Mouse (Mus musculus) liver, adult 2 months (tissue): Measurements from ENCODE around the gene Ciz1.

ENCODE experiments used
- CTCF ChIP-seq: fragments of 200-500 bp; IDR thresholded peaks from 2 replicates; pipeline ENCODE4 v1.5.1; 2011; ENCODE audit warnings: low read depth, low read length, control low read depth
- POLR2A ChIP-seq: fragments of 200-500 bp; IDR thresholded peaks from 2 replicates; pipeline ENCODE4 v1.6.1; 2011; ENCODE audit warnings: low read length, control low read depth; ENCODE audit not compliant: insufficient read depth; ENCODE audit errors: extremely low read depth

- TF ChIP-seq CTCF = no peak
- TF ChIP-seq POLR2A = no peak
Observed at GRCm38 (mm10) chr2:32425568-32425967, 73.4 kb downstream of the Ciz1 start.
